Mouse (Mus musculus) embryonic facial prominence, embryonic 11.5 days (tissue): Measurements from ENCODE around the gene Gm49673. TPM values are rescaled to one million over a fixed set of nuclear protein-coding genes. Genes with fewer than 3 reads are reported as not detected.
"Not testable (repeated sequence)": the region's sequence is repeated elsewhere in the genome, so short reads cannot be mapped to it uniquely, and the experiment has no call there.

Source experiments
- ATAC-seq: fragments of 200-750 bp; cut with Nextera tagmentation; replicated peaks from 2 replicates; pipeline ENCODE4 v1.8.0; 2017; ENCODE audit warnings: low read depth; ENCODE audit not compliant: insufficient number of reproducible peaks, low FRiP score, low TSS enrichment
- DNase-seq: peaks from one replicate; pipeline ENCODE4 v3.0.0-alpha.2; 2015; ENCODE audit warnings: low spot score
- H3K27ac ChIP-seq: fragments of 300-500 bp; sonication (generic); replicated peaks from 2 replicates; pipeline ENCODE4 v1.5.1; 2014; ENCODE audit warnings: mild to moderate bottlenecking, low read depth, low read length, control low read depth
- H3K27me3 ChIP-seq: fragments of 300-500 bp; sonication (generic); 2 replicates; pipeline ENCODE4 v1.6.1; 2014; ENCODE audit warnings: mild to moderate bottlenecking, low read length, moderate library complexity, mixed read lengths; ENCODE audit not compliant: control insufficient read depth, insufficient read depth
- H3K36me3 ChIP-seq: fragments of 300-500 bp; sonication (generic); replicated peaks from 2 replicates; pipeline ENCODE4 v1.6.1; 2014; ENCODE audit warnings: low read depth, mild to moderate bottlenecking, low read length, moderate library complexity, mixed read lengths; ENCODE audit not compliant: control insufficient read depth, insufficient read depth
- H3K4me1 ChIP-seq: fragments of 300-500 bp; sonication (generic); 2 replicates; pipeline ENCODE4 v1.6.1; 2014; ENCODE audit warnings: low read length, mixed read lengths; ENCODE audit not compliant: control insufficient read depth, insufficient read depth
- H3K4me2 ChIP-seq: fragments of 300-500 bp; sonication (generic); 2 replicates; pipeline ENCODE4 v1.6.1; 2014; ENCODE audit warnings: low read depth, mild to moderate bottlenecking, control low read depth, low read length, moderate library complexity
- H3K4me3 ChIP-seq: fragments of 300-500 bp; sonication (generic); 2 replicates; pipeline ENCODE4 v1.5.1; 2014; ENCODE audit warnings: low read depth, low read length, control low read depth
- H3K9ac ChIP-seq: fragments of 300-500 bp; sonication (generic); replicated peaks from 2 replicates; pipeline ENCODE4 v1.6.1; 2014; ENCODE audit warnings: mild to moderate bottlenecking, control low read depth, low read length
- H3K9me3 ChIP-seq: fragments of 300-500 bp; sonication (generic); replicated peaks from 2 replicates; pipeline ENCODE4 v1.6.1; 2016; ENCODE audit warnings: mild to moderate bottlenecking, low read length, inconsistent platforms, mixed read lengths; ENCODE audit not compliant: control insufficient read depth
- WGBS: fragments of 180-500 bp; shearing (Covaris S2); extraction: QIAGEN DNeasy Blood & Tissue Kit; methylation state at CpG from one replicate; pipeline ENCODE4 v1.1.7; 2014; 5-methylcytosine and 5-hydroxymethylcytosine counted together
- polyA plus RNA-seq: library from polyadenylated mRNA; unstranded; fragments of >200 nt; fragmentation: Nextera tagmentation; extraction: Ambion mirVana; gene quantifications from 2 replicates; pipeline ENCODE4 v1.2.1, GENCODE M21; 2014

The Gm49673 gene
- polyA plus RNA-seq, 1 experiment from 2014 or later, result 0.25 TPM

DNA sequence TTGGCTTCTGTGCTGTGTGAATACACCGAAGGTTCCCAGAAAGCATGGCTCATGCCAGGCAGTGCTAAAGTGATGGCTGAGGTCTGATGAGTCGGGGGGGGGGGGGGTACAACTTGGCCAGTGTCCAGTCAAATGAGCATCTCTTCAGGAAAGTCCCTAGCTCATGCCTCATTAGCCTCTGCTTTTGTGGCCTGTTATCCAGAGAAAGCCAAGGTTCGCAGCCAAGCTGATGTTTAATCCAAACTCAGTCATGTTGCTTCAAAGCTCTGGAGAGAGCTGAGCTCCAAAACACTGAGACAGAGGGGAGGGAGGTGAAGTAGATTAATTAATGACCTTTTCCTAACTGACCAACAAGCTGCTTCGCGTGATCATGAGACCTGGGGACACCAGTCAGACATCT lies 51.9 kb downstream of the Gm49673 start:
- not testable (repeated sequence) for H3K9ac ChIP-seq, H3K27me3 ChIP-seq, H3K9me3 ChIP-seq, H3K27ac ChIP-seq, H3K4me1 ChIP-seq, H3K4me3 ChIP-seq, DNase-seq, H3K4me2 ChIP-seq, H3K36me3 ChIP-seq, ATAC-seq
- WGBS, result 54% methylated on average over 2 of the region's 5 CpGs

DNA sequence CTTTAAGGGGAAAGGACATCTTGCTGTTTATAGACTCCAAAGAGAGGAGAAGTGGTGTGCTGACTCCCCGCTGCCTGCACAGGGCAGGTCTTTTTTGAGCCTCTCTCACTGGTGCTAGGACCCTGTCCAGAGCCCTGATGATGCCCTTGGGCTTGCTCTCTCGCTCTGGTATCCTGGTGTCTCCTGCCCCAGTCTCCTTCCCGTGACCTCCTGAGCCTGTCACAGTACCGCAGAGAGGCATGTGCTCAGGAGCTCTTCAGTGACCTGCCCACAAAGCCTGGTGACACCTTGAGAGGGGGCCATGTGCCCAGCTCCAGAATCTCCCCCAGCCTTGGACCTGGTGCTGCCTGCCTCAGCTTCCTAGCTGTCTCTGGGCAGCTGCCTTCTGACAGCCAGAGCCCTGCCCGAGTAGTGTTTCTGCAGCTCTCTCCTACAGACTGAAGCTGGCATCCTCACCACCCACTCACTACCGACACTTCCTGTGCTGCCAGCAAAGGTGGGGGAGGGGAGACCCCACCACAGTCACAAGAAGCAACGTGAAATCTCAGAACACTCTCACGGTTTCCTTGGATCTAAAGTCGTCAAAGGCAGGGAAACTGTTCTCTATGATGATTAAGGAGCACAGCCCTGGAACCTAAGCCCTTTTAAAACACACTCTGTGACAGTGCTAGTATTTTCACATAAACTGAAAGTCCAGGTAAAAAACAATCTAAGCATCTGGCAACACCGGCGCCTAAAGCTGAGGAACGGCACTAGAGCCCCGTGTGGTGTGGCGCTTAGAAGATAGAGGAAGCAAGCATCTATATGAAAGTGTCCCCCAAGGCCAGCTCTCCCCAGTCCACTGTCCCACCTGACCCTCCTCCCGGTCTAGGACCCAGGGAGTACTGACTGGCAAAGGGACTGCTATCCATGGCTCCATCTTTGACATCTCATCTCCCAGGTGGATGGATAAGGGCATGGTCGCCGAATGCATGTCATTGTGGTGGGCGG lies 54.8 kb downstream of the Gm49673 start:
- H3K36me3 ChIP-seq, H3K4me3 ChIP-seq, DNase-seq, H3K4me2 ChIP-seq, H3K9me3 ChIP-seq, H3K27ac ChIP-seq, H3K9ac ChIP-seq, ATAC-seq, H3K27me3 ChIP-seq, H3K4me1 ChIP-seq: not testable (repeated sequence)
- WGBS, result 55% methylated on average over 3 of the region's 18 CpGs

DNA sequence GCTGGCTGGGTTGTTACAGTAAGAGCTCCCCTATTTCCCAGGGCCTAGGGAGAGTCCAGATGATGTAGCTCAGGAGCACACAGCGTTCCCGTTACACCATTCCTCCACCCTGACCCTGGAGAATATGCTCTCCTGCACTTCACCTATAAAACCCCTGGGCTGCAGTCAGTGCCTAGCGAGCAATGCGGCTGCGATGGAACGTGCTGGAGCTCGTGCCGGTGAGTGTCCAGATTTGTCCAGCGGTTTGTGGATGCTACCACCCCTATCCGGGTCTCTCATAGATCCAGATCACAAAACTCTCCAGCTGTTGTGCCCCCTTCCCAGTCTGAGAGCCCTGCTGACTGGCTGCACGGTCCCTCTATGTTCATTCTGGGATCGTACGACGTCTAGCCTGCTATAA lies 56.3 kb downstream of the Gm49673 start:
- not testable (repeated sequence) for H3K4me3 ChIP-seq, H3K27me3 ChIP-seq, ATAC-seq, H3K9me3 ChIP-seq, DNase-seq, H3K36me3 ChIP-seq, H3K27ac ChIP-seq, H3K9ac ChIP-seq, H3K4me2 ChIP-seq, H3K4me1 ChIP-seq
- WGBS, result 90% methylated on average over 14 of the region's 14 CpGs

DNA sequence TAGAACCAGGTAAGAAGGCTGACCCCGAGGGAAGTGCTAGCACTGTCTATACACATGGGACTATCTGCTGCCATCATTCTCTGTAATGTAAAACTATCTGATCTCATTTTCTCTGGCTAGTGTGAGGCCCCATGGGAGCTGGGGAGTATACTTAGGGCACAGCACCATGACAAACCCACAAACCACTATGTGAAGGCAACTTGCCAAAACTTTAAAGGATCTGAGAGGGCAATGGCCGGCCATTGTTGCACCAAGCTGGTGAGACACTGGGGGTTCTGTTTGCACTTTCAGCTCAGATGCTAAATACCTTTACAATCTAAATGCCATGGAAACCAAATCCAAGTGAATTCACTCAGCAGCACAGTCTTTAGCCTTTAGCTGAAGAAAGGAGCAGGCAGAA lies 77.7 kb downstream of the Gm49673 start:
- not testable (repeated sequence) for H3K9me3 ChIP-seq, DNase-seq, H3K27me3 ChIP-seq, ATAC-seq, H3K27ac ChIP-seq, H3K4me1 ChIP-seq, H3K36me3 ChIP-seq, H3K4me3 ChIP-seq, H3K4me2 ChIP-seq, H3K9ac ChIP-seq
- 87% methylated on average over 1 of the region's 2 CpGs for WGBS

DNA sequence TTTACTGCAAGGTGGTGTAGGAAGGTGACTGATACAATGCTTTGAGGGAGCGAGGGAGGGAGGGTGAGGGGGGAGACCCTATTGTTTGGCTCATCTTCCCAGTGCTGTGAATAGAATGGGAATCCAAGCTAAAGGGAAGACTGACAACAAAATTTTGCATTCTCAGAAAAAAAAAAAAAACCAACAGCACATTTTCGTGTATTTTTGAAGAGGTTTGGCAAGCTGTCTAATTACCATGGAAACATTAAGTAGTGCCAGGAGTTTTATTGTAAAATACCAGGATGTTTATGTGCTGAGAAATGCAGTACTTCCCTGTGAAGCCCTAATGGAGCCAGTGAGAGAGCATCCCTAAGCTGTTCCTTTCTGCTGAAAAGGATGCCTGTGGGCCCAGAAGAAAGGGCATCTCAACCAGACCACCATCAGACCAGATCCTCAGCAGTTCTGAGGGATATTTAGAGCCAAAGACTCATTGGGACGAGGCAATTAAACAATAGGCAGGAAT lies 90.9 kb downstream of the Gm49673 start:
- not testable (repeated sequence) for ATAC-seq, H3K36me3 ChIP-seq, H3K4me2 ChIP-seq, H3K9me3 ChIP-seq, H3K4me1 ChIP-seq, H3K27ac ChIP-seq, H3K27me3 ChIP-seq, H3K9ac ChIP-seq, H3K4me3 ChIP-seq, DNase-seq
- WGBS, result 84% methylated on average over 2 of the region's 3 CpGs

DNA sequence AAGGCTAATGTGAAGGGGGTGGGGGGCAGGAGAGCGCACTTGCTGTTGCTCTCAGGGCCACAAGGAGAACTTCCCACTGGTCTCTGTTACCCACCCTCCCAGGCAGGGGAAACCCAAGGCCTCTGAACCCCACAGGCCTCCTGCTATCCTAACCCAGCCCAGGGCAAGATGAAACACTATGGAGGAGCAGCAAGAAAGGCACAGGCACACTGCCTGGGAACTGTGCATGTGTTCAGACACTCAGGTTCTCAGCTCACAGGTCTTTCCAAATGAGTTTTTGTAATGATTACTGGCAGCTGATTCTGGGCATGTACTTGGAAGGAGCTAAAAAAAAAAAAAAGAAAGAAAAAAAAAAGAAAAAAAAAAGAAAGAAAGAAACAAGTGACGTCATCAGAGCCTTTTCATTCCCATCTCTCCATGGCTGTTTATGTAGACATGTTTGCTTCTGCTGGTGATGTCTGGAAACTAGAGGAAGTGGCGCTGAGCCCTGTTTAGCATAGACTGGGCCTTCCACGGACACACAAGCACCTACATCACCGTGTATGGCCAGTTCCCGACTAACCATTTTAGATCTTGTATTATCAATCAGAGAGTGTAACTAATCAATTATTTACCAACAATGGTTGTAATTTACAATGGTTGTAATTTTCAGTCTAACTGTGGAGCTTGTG lies 91.5 kb downstream of the Gm49673 start:
- DNase-seq, H3K9ac ChIP-seq, H3K4me1 ChIP-seq, H3K9me3 ChIP-seq, ATAC-seq, H3K27ac ChIP-seq, H3K4me2 ChIP-seq, H3K27me3 ChIP-seq, H3K4me3 ChIP-seq, H3K36me3 ChIP-seq: not testable (repeated sequence)
- WGBS, result 80% methylated on average over 4 of the region's 6 CpGs

DNA sequence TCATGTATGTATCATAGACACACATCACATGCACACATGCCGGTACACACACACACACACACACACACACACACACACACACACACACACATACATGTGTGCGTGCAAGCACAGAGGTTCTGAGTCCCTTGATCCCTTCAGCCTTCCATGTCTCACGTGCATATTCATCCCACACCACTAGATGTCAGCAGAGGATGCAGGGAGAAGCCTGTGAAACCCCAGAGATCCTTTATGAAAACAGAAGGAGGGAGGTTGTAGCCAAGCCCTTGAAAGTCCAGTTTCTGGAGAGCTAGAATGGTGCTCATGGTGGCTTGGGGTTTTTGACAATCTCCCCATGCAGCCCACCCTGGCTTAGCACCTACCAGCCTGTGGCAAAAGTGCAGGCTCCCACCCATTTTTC lies 96.3 kb downstream of the Gm49673 start:
- H3K9ac ChIP-seq, H3K4me2 ChIP-seq, H3K36me3 ChIP-seq, H3K27me3 ChIP-seq, H3K4me3 ChIP-seq, H3K4me1 ChIP-seq, H3K27ac ChIP-seq, ATAC-seq, H3K9me3 ChIP-seq: not testable (repeated sequence)
- DNase-seq, result peak; percentile 52
- WGBS, result 32% methylated on average over 3 of the region's 3 CpGs

DNA sequence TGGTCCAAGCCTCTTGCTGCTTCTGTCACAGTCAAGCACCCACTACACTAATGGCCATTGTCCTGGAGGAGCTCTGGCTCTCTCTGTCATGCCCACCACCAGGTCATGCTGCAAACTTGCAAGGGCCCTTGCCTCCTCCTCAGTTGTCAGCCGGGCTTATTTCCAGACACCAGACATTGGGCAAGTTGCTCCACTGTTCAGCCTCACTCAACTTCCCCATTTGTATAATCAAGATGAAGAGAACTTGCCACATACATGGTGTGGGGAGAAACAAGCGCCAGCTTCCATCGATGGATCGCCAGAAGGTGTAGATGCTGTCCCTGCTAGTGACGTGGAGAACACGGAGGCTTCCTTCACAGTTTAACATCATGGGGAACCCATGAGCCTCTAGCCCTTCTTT lies 97.4 kb downstream of the Gm49673 start:
- H3K4me3 ChIP-seq, H3K9me3 ChIP-seq, H3K27ac ChIP-seq, H3K36me3 ChIP-seq, DNase-seq, ATAC-seq, H3K4me2 ChIP-seq, H3K9ac ChIP-seq, H3K4me1 ChIP-seq, H3K27me3 ChIP-seq: not testable (repeated sequence)
- WGBS, result 92% methylated on average over 5 of the region's 6 CpGs
